11 mouse cellular contexts compared by ENCODE assay signal in the genomic region with DNA sequence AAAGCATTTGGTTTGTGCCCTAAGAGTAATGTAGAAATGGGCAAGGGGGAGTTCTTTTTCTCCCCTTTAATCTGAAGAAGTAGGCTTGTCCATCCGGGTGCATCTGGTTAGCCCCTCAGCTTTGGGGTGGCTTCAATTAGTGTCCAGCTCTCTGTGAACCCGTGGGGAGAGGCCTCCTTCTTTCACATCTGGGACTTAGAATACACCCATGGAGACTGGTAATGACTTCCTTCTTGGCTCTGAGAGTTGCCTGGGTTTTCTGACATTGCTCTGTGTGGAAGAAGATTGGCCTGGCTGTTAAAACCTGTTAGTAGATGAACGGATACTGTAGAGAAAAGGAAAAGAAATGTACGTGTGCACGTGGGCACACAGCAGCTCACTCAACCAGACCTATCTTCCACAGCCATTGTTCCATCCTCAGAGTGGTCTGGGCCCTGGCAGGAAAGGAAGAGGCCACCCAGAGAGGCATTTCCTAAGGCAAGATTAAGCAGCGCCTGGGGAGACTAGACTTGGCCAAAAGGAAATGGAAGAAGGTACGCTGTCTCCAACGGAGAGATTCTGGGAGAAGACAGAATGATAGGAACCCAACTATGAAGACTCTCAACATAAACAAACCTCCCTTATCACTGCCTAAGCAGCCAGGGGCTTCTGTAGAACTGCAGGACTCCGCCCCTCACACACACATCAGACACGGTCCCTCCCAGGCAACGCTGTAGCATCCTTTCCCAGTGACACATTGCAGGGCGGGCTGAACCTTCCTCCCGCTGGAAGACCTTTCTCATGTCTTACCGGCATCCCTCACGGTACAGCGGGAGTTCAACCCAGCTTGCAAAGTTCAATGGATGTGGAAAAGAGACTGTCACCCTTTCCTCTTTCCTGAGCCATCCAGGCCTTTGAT.
DNase-seq lines count a peak whose midpoint lies in the region; ATAC-seq and TF ChIP-seq lines count a peak whose summit lies in the region.
"Had no signal": no experiment of that assay in that cellular context is flagged by ENCODE, and none has a peak within 500 bp of the region (broad histone marks: within the 10 kb centered on the region; RNA-seq: fewer than 3 reads in every experiment).

No protein-coding gene starts in this region.

- H3K9ac ChIP-seq in heart, embryonic 11.5 days (ENCODE audit: low read depth, low read length) = no peak overlapping the region
- no peak overlapping the region for H3K9ac ChIP-seq in liver, embryonic 15.5 days

- H3K4me2 ChIP-seq in heart, embryonic 11.5 days = no peak overlapping the region
- no peak overlapping the region for H3K4me2 ChIP-seq in liver, embryonic 15.5 days

- peaks cover 3% of the 10 kb centered on the region; the same call in 1 of the 2 replicates for H3K4me1 ChIP-seq in cerebellum, adult 2 months (ENCODE audit: control insufficient read depth, insufficient read depth, low read length)
- H3K4me1 ChIP-seq in heart, embryonic 11.5 days (ENCODE audit: control insufficient read depth, insufficient read depth, low read length) = no peaks in the 10 kb centered on the region
- no peaks in the 10 kb centered on the region for H3K4me1 ChIP-seq in liver, embryonic 15.5 days (replicated peaks)

- no peak for DNase-seq in cerebellum, adult 2 months
- no peak for DNase-seq in cerebellum, postnatal 36 days
- peak; percentile 31 for DNase-seq in kidney, postnatal 10 days
- no peak for DNase-seq in kidney, adult 18-20 months
- DNase-seq in frontal cortex, adult 2 months (ENCODE audit: extremely low spot score in 1 of 2, low spot score in 1 of 2) = no peak
- DNase-seq: thymus, postnatal 4 days had no signal

- no peak for TF ChIP-seq CTCF in cerebellum, adult 2 months (IDR thresholded peaks at IDR 0.05; ENCODE audit: borderline replicate concordance, insufficient read depth, low read depth, low read length)

- no peak overlapping the region for H3K4me3 ChIP-seq in cerebellum, adult 2 months (replicated peaks; ENCODE audit: insufficient read depth, low read depth, low read length)
- H3K4me3 ChIP-seq in heart, embryonic 11.5 days (ENCODE audit: low read depth, low read length) = no peak overlapping the region
- no peak overlapping the region for H3K4me3 ChIP-seq in liver, embryonic 15.5 days (replicated peaks)

- no peaks in the 10 kb centered on the region for H3K27me3 ChIP-seq in cerebellum, adult 2 months (ENCODE audit: control insufficient read depth, insufficient read depth, low read length)
- no peaks in the 10 kb centered on the region; the same call in 1 of the 2 replicates for H3K27me3 ChIP-seq in heart, embryonic 11.5 days (ENCODE audit: control insufficient read depth, insufficient read depth, low read length)
- no peaks in the 10 kb centered on the region for H3K27me3 ChIP-seq in liver, embryonic 15.5 days

- 76% methylated on average over 16 of the region's 16 CpGs for WGBS in cerebellum, adult 2 months
- 36% methylated on average over 16 of the region's 16 CpGs for WGBS in heart, embryonic 11.5 days (ENCODE audit: insufficient replicate concordance)
- WGBS in liver, embryonic 15.5 days (ENCODE audit: insufficient replicate concordance) = 28% methylated on average over 16 of the region's 16 CpGs

- TF ChIP-seq POLR2A in cerebellum, adult 2 months (IDR thresholded peaks at IDR 0.05; ENCODE audit: borderline replicate concordance, insufficient read depth, low read length) = no peak

- H3K27ac ChIP-seq in cerebellum, adult 2 months (ENCODE audit: insufficient read depth, low read length) = peak overlapping the region; percentile 35; the same call in 1 of the 2 replicates
- peak overlapping the region; percentile 23; the same call in 1 of the 2 replicates for H3K27ac ChIP-seq in heart, embryonic 11.5 days (ENCODE audit: low read depth, low read length)
- H3K27ac ChIP-seq in liver, embryonic 15.5 days (replicated peaks) = no peak overlapping the region

- H3K9me3 ChIP-seq in heart, embryonic 11.5 days (replicated peaks; ENCODE audit: control insufficient read depth, low read length) = no peaks in the 10 kb centered on the region
- no peaks in the 10 kb centered on the region for H3K9me3 ChIP-seq in liver, embryonic 15.5 days (replicated peaks)

- H3K36me3 ChIP-seq in heart, embryonic 11.5 days (ENCODE audit: control insufficient read depth, insufficient read depth, low read length) = no peaks in the 10 kb centered on the region
- no peaks in the 10 kb centered on the region for H3K36me3 ChIP-seq in liver, embryonic 15.5 days (replicated peaks)
- H3K36me3 ChIP-seq: G1E had no signal

- ATAC-seq in heart, embryonic 11.5 days (replicated peaks; ENCODE audit: insufficient number of reproducible peaks, low FRiP score, low TSS enrichment) = peak; percentile 73
- ATAC-seq in liver, embryonic 15.5 days (ENCODE audit: insufficient read depth) = peak; percentile 31; the same call in 1 of the 2 replicates
- ATAC-seq in erythroblast, adult 5-6 weeks (replicated peaks; ENCODE audit: low FRiP score, poor library complexity, severe bottlenecking) = no peak
- ATAC-seq: forebrain, embryonic 16.5 days had no signal
